Mouse (Mus musculus) liver, adult 2 months (tissue): Measurements from ENCODE around the gene Cysrt1. TPM values are rescaled to one million over a fixed set of nuclear protein-coding genes. Genes with fewer than 3 reads are reported as not detected.

Source experiments
- DNase-seq: peaks from one replicate; pipeline ENCODE4 v3.0.0-alpha.2; 2011; ENCODE audit warnings: low read depth, low spot score; ENCODE audit errors: extremely low read depth
- H3K27ac ChIP-seq: fragments of 200-500 bp; replicated peaks from 2 replicates; pipeline ENCODE4 v1.5.1; 2012; ENCODE audit warnings: low read depth, mild to moderate bottlenecking, control low read depth, inconsistent platforms, low read length; ENCODE audit not compliant: insufficient read depth
- H3K27me3 ChIP-seq: fragments of 200-500 bp; 2 replicates; pipeline ENCODE4 v1.6.1; 2012; ENCODE audit warnings: mild to moderate bottlenecking, moderate library complexity, low read length, inconsistent platforms; ENCODE audit not compliant: control insufficient read depth, insufficient read depth
- H3K36me3 ChIP-seq: fragments of 200-500 bp; 2 replicates; pipeline ENCODE4 v1.6.1; 2012; ENCODE audit warnings: low read length, inconsistent platforms; ENCODE audit not compliant: control insufficient read depth, insufficient read depth
- H3K4me1 ChIP-seq: fragments of 200-500 bp; 2 replicates; pipeline ENCODE4 v1.6.1; 2011; ENCODE audit warnings: low read length; ENCODE audit not compliant: control insufficient read depth, insufficient read depth
- H3K4me3 ChIP-seq: fragments of 200-500 bp; 2 replicates; pipeline ENCODE4 v1.5.1; 2011; ENCODE audit warnings: low read depth, mild to moderate bottlenecking, control low read depth, low read length, moderate library complexity; ENCODE audit not compliant: insufficient read depth
- H3K79me2 ChIP-seq: fragments of 200-500 bp; 2 replicates; pipeline ENCODE4 v1.6.1; 2012; ENCODE audit warnings: inconsistent platforms, mild to moderate bottlenecking, low read length, moderate library complexity; ENCODE audit not compliant: control insufficient read depth, insufficient read depth
- H3K9ac ChIP-seq: fragments of 200-500 bp; 2 replicates; pipeline ENCODE4 v1.6.1; 2012; ENCODE audit warnings: low read depth, mild to moderate bottlenecking, control low read depth, inconsistent platforms, low read length
- CTCF ChIP-seq: fragments of 200-500 bp; IDR thresholded peaks from 2 replicates; pipeline ENCODE4 v1.5.1; 2011; ENCODE audit warnings: low read depth, low read length, control low read depth
- POLR2A ChIP-seq: fragments of 200-500 bp; IDR thresholded peaks from 2 replicates; pipeline ENCODE4 v1.6.1; 2011; ENCODE audit warnings: low read length, control low read depth; ENCODE audit not compliant: insufficient read depth; ENCODE audit errors: extremely low read depth
- WGBS: fragments of 180-500 bp; shearing (Covaris S2); methylation state at CpG from one replicate; pipeline ENCODE4 v1.1.7; 2018; 5-methylcytosine and 5-hydroxymethylcytosine counted together
- polyA plus RNA-seq: library from polyadenylated mRNA; depleted of rRNA; stranded (reverse); fragments of >200 nt; gene quantifications from 2 replicates; pipeline ENCODE4 v1.2.3, GENCODE M21; 2012
- total RNA-seq: library from RNA; depleted of rRNA; stranded (reverse); fragments of >200 nt; gene quantifications from 2 replicates; pipeline ENCODE4 v1.2.3, GENCODE M21; 2014

The Cysrt1 gene
- total and polyA plus RNA-seq, 2 experiments: not detected

DNA sequence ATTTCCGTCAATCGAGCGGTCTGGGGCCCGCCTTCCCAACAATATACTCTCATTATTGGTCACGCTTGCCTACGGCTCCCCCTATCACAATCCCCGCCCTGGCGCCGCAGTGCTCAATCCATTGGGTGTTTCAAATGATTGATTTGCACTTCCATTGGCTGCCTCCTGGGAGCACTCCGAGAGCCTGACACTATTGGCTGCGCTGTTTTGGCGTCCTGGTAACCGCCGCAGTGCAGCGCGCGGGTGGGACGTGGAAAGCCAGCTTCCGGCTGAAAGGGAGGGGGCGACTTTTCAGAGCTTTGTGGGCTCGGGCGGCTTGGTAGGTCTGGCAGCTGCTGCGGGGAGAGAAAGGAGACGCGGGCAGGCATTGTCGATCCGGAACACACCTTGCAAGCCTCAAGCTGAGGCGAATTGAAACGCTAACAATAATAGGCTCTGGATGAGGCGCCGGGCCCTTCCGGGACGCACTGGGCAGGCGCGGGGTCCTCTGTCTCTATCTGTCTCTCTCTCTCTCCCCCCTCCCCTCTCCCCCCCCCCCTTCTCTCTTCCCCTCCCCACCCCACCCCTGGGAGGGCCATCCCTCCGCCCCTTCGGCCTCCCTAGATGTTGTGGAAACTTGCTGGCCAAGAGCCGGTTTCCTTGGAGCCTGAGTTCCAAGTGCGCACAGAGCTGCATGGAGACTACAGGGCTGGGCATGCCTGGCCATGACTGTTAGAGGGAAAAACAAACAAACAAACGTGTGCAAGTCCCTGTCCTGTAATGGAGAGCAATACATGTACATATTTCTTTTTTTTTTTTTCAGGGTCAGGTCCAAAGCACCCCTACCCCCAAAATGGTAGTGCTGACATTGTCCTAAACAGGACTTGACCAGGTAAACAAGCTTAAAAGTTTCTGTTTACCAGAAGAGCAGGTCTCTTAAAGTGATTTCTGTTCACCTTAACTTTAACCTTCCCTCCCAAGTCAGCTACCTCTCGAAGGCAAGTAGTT, 17.2 kb downstream of the Cysrt1 start:
- Histone ChIP-seq H3K36me3 (no peaks in the 10 kb centered on the region; the same call in 1 of the 2 replicates), H3K4me3 (peak overlapping the region; percentile 73), H3K79me2 (no peaks in the 10 kb centered on the region; the same call in 1 of the 2 replicates), H3K9ac (peak overlapping the region; percentile 73), H3K4me1 (no peaks in the 10 kb centered on the region), H3K27me3 (no peaks in the 10 kb centered on the region), H3K27ac (peak overlapping the region; percentile 88)
- TF ChIP-seq CTCF (no peak), POLR2A (peak; percentile 67; the same call in 1 of the 2 replicates)
- 2% methylated on average over 41 of the region's 41 CpGs for WGBS
- DNase-seq: peak; percentile 98

DNA sequence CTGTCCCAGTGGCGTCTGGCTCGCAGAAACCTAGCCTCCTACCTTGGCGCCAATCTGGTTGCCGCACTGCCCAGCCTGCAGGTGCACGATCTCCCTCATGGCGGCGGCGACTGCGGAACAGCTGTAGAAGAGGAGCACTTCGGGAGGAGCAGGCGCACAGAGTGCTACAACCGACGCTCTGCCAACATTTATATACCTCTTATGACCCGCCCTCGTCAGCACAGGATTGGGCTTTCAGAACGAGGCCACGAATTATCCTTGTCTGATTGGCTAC, 17.8 kb downstream of the Cysrt1 start, which contains the start of gene Tubb4b:
TSS of gene Tubb4b (minus strand) at position 211 of the 274 bp plus-strand sequence.
- no peaks in the 10 kb centered on the region; the same call in 1 of the 2 replicates for H3K36me3 ChIP-seq
- H3K4me1 ChIP-seq: no peaks in the 10 kb centered on the region
- peak within 1 kb of the TSS; percentile 88 for H3K27ac ChIP-seq
- no peaks in the 10 kb centered on the region; the same call in 1 of the 2 replicates for H3K79me2 ChIP-seq
- TF ChIP-seq POLR2A (peak; percentile 99), CTCF (peak; percentile 34; the same call in 1 of the 2 replicates)
- H3K4me3 ChIP-seq: peak within 1 kb of the TSS; percentile 78
- H3K27me3 ChIP-seq: no peaks in the 10 kb centered on the region
- DNase-seq: no peak
- WGBS: under 1% methylated on average over 17 of the region's 17 CpGs
- H3K9ac ChIP-seq: peak within 1 kb of the TSS; percentile 89

DNA sequence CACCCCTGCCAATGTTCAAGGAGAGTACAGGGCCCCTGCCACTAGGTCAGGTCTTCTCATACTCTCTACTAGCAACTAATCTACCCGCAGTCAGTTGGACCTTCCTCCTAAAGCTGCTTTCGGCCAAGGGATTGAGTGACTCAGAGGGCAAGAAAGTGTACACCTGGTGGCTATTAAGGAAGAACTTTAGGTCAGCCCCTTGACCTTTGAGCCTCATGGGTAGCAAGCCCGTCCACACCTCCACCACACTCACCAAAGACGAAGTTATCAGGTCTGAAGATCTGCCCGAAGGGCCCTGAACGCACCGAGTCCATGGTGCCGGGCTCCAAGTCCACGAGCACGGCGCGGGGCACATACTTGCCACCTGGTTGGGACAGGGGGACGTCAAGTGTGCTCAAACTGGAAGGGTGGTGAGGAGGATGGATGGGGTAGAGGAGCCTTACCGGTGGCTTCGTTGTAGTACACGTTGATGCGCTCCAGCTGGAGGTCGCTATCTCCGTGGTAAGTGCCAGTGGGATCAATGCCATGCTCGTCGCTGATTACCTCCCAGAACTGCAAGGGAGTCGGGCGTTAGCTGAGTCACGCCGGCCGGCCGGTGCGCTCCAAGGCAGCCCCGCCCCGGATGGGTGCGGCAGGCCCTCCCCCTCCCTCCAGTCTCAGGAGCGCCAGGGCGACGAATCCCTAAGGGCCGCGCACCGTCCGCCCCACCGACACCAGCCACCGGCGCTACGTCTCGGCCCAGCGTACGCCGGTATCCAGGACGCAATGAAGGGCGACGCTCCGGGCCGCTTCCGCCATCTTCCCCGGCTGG, 18.4 kb downstream of the Cysrt1 start:
- Histone ChIP-seq H3K27ac (peak overlapping the region; percentile 83), H3K4me3 (peak overlapping the region; percentile 78), H3K4me1 (no peaks in the 10 kb centered on the region), H3K9ac (peak overlapping the region; percentile 89), H3K27me3 (no peaks in the 10 kb centered on the region), H3K36me3 (no peaks in the 10 kb centered on the region; the same call in 1 of the 2 replicates), H3K79me2 (no peaks in the 10 kb centered on the region; the same call in 1 of the 2 replicates)
- peak; percentile 67 for DNase-seq
- under 1% methylated on average over 51 of the region's 53 CpGs for WGBS
- TF ChIP-seq CTCF (no peak), POLR2A (no peak)

DNA sequence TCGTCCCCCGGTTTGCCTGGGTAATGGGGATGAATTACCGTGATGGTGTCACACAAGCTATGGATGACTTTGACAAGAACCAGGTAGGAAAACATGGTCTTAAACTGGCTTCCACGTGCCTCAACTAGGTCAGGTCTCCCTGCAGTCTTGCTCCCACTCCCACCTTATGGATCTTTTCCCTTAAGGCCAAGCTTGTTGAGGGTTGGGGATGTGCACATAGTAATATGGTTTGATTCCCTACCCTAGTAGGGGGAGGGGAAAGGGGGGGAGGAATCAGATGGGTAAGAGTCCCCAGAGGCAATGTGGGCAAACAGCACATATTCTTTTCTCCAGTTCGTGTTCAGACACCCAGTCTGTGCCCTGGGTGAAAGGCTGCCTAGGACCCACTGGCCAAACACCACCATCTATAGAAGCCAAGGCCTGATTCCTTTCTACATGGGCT, 20.9 kb downstream of the Cysrt1 start:
- no peak overlapping the region for H3K4me3 ChIP-seq
- no peak for DNase-seq
- no peaks in the 10 kb centered on the region for H3K27me3 ChIP-seq
- 78% methylated on average over 5 of the region's 5 CpGs for WGBS
- H3K36me3 ChIP-seq: no peaks in the 10 kb centered on the region; the same call in 1 of the 2 replicates
- no peaks in the 10 kb centered on the region; the same call in 1 of the 2 replicates for H3K79me2 ChIP-seq
- no peaks in the 10 kb centered on the region for H3K4me1 ChIP-seq
- H3K9ac ChIP-seq: no peak overlapping the region
- no peak overlapping the region for H3K27ac ChIP-seq
- TF ChIP-seq POLR2A (no peak), CTCF (no peak)

DNA sequence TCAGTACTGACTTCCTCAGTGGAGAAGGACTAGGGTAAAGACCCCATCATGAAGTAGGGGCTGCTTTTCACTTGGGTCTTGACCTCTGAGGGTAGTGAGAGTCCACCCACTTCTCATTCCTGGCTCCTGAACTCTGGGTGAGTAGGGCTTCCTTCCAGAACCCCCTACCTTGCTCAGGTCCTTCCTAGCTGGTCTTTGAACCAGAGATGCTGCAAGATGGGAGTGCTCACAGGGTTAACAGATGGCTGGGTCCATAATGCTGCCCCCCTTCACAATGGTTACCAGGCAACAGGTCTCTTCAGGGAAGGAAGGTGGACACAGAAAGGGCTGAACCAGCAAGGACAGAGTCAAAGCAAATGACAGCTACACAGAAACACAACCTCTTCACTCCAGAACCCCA, 23.8 kb downstream of the Cysrt1 start, which contains the start of gene Fam166a:
TSS of gene Fam166a (plus strand) at position 301 of the 400 bp plus-strand sequence.
- TF ChIP-seq POLR2A (no peak), CTCF (no peak)
- no peak for DNase-seq

More for the DNA sequence above, 23.8 kb downstream of the Cysrt1 start, which contains the start of gene Fam166a:
- no peaks in the 10 kb centered on the region for H3K79me2 ChIP-seq
- no peak within 1 kb of the TSS for H3K4me3 ChIP-seq
- no peaks in the 10 kb centered on the region for H3K27me3 ChIP-seq
- H3K36me3 ChIP-seq: no peaks in the 10 kb centered on the region; the same call in 1 of the 2 replicates
- H3K4me1 ChIP-seq: no peaks in the 10 kb centered on the region
- no peak within 1 kb of the TSS for H3K27ac ChIP-seq
- H3K9ac ChIP-seq: no peak within 1 kb of the TSS
